Mouse (Mus musculus) megakaryocyte-erythroid progenitor cell, adult 5-6 weeks (primary cell): ENCODE results near the gene Abcg2. TPM values are rescaled to one million over a fixed set of nuclear protein-coding genes. Genes with fewer than 3 reads are reported as not detected.
"Not testable (repeated sequence)": the region's sequence is repeated elsewhere in the genome, so short reads cannot be mapped to it uniquely, and the experiment has no call there.

Experiments used
- ATAC-seq: replicated peaks from 2 replicates; pipeline ENCODE4 v1.8.0; 2016; ENCODE audit warnings: mild to moderate bottlenecking, inconsistent platforms; ENCODE audit not compliant: severe bottlenecking, poor library complexity, low FRiP score, low TSS enrichment
- total RNA-seq, 2 experiments: library from RNA; stranded (forward) in 1 of 2; stranded (reverse) in 1 of 2; fragments of 200-1000, 215-1000 nt in 1 of 2; fragments of >200 nt in 1 of 2; fragmentation: Nextera tagmentation in 1 of 2; gene quantifications; 2 replicates each; pipeline ENCODE4 v1.2.3; 2014 to 2017

The Abcg2 gene
- 32.4 and 51.5 TPM in 2 replicates for total RNA-seq (2014; fragmentation: Nextera tagmentation)
- total RNA-seq (2017): 131 and 183 TPM in 2 replicates

DNA sequence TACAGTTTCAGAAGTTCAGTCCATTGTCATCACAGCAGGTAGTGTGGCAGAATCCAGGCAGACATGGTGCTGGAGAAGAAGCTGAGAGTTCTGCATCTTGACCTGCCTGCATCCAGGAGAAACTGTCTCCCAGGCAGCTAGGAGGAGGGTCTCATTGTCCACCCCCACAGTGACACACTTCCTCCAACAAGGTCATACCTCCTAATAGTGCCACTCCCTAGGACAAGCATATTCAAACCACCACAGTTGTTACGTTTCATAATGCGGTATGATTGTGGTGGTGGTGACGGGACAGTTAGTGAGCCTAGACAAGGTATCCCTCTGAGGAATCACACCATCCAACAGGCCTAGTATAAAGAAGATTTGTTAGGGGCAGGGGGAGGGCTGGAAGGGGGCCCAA is at the start of gene Abcg2:
Gene Abcg2 (plus strand): TSS at position 301 of the 400 bp plus-strand sequence.
- ATAC-seq: not testable (repeated sequence)

DNA sequence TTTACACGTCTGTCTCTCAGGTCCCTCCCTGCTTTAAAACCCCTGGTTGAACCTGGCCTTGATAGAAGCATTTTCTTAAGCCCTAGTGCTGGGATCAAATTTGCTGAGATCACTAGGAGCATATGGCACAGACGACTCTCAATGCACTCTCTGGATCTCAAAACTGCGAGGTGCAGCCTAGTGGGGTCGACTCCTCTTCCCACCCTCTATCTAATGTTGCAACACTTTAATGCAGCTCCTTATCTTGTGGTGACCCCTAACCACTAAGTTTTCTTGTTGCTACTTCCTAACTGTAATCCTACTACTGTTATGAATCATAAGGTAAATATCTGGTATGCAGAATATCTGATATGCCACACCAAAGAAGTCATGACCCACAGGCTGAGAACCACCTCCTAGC is 44.1 kb upstream of the Abcg2 start:
- ATAC-seq: not testable (repeated sequence)

DNA sequence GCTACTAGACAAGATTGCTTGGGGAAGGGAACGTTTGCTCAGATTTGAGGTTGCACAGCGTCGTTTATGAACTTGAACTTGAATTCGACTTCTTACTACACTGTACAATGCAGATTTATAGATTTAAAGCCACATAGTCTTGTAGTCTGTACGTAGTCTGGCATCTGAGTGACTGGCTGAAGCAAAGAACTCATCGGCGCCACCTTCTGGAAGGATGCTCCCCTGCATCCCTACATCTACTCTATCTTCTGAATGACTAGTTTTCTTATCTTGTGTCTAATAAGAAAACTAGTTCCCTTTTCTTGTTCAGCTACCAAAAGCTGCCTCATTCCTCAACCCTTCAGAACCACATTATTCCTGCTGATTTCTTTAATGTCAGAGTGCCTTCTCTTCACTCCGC is 41.5 kb upstream of the Abcg2 start:
- peak; percentile 59; the same call in 1 of the 2 replicates for ATAC-seq

DNA sequence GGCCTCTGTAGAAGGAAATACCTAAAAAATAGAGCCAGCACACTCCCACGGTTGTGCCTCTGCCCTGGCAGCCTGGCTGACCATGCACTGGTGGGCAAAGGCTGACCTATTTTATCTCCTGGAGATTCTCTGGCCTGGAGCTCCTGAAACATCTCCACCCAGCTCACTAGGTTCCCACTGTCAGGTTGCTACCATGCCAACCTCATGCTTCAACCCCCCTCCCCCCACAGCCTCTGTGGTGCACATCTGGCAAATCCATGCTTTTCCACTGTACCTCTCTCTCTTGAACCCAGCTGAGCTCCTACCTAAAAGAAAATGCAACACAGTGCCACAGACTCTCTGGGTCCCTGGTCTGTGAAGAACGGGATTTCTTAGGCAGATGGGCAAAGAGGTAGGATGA is 39.4 kb upstream of the Abcg2 start:
- ATAC-seq: not testable (repeated sequence)

DNA sequence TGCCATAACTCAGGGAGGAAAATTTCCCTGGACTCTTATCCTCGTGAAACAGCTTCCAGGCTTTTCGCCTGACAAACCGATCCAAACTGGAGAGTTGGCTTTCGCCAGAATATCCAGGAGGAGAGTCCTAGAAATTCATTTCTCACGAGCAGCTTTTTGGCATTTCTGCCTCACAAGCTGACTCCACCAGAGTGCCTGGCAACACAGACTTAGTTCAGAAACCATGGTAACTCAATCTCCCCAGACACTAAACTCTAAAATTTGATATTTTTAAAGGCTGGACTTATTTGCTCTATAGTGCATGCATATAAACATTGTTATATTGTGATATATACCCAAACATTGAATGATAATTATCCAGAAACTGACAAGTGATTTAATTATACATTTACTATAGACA is 38.3 kb upstream of the Abcg2 start:
- not testable (repeated sequence) for ATAC-seq

DNA sequence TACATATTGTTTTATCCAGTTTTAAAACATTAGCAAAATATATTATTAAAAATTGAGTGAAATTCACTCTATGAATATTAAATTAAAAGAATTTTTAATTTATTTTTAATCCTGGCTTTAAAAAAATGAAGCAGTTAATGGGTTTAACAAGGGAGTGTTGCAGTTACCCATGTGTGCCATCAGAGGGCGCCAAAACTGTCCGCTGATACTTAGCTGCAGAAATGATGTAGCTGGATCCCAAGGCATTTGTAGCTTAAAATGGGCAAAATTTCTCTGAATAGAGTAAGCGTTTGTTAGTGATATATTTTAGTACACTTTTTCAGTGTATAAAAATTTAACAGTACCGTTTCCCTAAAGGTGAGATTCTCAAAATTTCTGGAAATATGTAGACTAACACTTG is 37.5 kb upstream of the Abcg2 start:
- no peak for ATAC-seq

DNA sequence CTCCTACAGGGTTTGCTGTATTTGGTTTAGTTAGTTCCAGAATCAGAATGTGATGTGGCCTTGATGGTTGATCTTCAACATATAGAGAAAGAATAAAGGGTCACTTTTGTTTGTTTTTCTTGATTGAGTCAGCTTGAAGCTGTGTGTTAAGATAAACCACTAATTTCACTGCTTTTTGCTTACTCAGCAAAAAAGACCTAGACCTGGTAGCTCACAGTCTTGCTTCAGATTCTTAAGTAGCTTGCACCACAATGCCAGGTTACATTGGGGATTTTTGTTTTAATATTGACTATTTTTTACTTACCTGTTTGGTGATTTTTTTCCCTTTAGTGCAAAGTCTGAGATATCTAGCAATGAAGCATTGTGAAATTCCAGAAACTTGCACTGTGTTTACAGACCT is 30.5 kb upstream of the Abcg2 start:
- ATAC-seq: not testable (repeated sequence)

DNA sequence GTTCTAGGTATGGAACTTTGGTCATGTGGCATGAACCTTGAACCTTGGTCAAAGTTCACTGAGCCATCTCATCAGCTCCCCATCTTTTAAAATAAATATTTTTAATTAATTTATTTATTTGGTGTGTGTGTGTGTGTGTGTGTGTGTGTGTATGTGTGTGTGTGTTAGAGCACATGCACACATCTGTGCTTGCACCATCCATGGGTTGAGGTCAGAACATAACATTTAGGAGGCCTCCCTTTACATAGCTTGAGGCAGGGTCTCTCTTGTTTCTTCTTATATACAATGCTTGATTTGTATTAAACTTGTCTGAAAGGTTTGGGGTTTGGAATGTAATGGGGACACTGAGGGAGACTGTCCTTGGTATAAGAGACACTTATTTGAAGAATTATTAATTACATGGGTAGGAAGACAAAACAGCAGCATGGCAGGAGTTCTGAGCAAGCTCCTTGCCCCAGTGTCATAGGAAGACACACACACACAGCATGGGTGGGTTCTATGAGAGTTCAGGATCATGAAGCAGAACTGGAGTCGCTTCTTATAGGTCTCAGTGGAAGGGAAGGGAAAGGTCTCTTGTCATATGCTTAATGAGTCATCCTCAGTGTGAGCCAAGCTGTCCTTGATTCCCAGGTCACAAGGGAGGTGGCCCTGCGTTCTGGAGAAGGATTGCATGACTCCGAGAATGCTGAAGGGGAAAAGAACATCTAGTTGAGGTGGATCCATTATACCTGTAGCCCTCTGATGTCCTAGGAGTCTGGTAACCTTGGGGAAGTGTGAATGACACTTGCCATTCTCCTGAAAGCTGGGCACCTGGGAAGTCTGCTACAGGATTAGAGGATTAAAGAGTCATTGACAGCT is 9.9 kb downstream of the Abcg2 start:
- ATAC-seq: not testable (repeated sequence)

DNA sequence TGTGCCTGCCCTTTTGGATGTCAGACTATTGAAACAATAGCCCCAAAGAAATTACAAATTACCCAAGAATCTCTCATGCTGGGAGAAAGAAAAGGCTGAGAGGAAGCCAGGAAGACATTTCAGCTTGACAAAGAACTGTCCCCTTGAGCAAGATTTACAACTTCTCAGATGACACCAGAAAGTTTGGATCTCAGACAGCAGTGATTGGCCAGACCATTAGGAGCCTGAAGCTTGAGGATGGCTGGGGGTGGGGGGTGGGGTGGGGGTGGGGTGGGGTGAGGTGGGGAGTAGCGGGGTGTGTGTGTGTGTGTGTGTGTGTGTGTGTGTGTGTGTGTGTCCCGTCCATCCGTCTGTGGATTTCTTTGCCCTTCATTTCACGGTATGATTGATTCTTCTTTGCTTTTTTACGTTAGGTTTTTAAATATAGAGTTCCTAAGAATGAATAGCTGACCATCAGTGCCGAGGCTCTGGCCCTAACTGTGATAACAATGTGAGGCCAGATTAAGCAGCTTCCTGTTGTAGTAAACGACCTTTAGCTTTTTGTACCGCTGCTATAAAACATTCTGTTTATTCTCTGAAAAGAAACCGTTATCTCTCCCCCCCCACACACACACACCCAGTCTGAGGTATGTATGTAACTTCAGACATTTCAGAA is 11.4 kb downstream of the Abcg2 start:
- ATAC-seq: not testable (repeated sequence)

DNA sequence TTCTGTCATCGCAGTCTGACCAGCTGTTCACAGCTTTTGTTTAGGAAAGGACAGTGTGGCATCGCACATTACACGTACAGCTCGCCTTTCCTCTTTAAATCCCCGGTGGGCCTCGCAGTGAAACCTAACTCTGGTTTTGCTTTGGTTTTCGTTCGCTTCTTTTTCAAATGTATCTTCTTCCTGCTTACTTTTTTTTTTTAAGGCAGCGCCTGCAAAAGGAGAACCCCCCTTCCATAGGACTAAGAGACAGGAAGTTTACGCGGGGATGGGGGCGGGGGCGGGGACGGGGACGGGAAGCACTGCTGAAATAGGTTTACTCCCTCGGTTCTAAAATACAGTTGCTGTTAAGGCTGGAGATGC is 12.0 kb downstream of the Abcg2 start:
- ATAC-seq: peak; percentile 66

DNA sequence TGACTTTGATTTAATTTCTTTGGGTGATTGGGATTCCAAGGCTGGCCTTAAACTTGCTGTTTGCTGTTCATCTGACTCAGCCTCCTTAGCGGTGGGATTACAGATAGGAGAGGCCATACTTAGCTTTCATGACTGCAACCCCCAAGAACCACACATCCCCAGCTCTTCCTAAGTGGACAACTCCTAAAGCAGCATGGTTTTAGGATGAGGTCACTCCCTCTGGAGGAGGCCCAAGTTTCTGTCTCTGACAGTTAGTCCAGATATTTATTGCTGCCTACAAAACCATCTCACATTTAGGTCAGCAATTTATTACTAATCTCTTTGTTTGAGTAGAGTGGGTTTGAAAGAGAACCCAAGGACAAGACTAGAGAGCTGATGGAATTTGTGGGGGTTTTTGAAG is 17.8 kb downstream of the Abcg2 start:
- not testable (repeated sequence) for ATAC-seq

DNA sequence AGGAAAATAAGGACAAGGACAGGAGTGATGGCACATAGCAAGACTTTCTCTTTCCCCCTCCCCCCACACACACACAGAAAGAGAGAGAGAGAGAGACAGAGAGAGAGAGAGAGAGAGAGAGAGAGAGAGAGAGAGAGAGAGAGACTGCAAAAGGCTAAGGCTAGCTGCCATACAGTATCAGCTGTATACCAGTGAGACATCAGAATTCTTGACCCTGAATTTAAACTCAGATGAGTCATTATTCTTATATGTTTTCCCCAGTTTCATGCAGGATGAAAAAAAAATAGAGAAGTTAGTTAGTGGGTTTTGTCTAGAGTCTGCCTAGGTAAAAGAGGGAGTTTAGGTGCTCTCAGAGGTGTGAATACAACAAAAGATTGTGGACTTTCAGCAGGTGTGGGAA is 18.7 kb downstream of the Abcg2 start:
- ATAC-seq: not testable (repeated sequence)

DNA sequence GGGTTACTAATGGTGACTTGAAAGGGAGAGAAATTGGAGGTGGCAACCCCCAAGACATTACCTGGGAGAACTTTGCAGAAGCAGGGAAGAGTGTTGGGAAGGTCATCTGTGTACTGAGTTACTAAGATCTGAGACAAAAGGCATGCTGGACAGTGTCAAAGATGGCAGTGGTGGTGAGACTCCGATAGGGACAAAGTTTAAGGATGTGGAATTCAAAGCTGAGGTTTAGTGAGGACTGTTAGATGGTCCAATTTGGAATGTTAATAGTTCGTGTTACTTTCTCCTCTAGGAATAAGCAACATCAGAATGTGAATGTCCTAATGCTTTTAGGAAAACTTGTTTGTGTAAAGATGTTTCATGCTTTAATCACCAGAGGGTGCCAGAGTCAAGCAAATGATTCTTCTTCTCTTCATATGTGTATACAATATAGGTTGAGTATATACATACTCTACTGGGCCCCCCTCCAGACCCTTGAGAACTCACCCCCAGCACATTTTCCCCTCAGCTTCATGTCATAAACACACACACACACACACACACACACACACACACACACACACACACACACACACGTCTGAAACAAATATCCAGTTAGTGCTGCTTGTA is 19.3 kb downstream of the Abcg2 start:
- peak; percentile 71 for ATAC-seq

DNA sequence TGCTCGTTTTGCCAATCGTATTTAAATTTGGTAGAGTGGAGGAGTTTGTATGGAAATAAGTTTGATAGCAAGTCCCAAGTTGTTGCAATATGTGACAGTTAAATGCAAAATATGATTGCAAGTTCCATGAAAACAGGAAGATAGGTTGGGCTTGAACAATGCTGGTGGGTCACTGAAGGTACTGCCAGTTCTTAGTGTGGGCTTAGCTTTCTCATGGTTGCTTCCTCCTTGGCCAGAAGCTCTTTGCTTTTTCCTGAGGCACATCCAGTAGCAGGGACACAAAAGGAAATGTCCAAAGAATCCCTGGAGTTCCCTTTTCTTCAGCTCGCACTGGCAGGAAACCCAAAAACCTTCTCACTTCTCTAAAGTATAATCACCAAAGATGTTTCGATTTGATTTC is 22.3 kb downstream of the Abcg2 start:
- ATAC-seq: no peak

DNA sequence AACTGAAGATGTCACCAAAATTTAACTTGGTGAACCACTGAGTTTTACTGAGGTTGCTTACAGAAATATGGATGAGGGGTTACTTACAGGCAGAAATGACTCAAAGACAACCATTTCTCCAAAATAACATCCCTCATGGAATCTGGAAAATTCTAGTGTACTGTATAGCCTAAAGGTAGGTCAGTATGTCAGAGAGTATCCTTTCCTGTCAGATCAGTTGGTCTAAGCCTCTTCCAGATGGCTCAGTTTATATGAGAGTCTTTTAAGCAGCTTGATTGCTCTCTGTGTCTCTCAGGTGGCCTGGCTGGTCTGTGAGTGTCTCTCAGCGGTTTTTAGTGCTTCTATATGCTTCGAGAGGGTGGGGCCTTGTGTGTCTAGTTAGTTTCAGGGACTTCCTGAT is 24.1 kb downstream of the Abcg2 start:
- no peak for ATAC-seq

DNA sequence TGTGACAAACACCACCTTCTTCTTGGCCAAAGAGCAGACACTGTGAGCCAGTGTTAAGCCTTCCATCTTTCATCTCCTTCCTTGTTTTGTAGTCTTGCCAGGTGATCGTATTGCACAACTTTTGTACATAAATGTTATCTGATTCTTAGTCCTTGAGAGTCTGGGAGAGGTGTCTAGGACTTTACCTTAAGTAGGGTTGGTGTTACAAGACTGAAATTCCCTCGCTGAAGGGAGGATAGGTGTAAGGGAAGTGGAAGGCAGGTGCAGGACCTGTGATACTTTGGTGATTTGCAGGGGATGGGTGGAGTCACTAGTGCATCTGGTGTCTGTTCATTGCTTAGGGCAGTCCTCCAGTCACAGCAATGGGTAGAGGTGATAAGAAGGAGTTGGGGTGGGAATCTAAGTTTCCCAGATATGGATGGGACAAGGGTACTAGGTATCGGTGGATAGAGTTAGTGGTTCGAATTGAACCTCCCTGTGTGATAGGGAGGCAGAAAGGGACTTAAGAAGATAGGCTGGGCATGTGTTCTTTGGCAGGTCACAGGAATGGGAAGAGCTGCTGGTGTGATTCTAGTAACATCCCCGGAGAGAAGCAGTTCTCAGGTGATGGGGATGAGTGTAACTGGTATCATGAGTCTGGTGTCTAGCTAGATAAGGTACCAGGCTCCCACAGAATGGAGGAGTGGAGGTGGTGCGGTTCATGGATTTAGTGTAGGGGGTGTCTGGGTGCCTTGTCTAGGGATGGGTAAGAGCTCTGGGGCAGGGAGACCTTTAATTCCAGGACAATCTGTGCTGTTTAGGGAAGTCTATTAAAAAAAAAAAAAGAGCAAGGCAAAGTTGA is 25.8 kb downstream of the Abcg2 start:
- ATAC-seq: peak; percentile 56

DNA sequence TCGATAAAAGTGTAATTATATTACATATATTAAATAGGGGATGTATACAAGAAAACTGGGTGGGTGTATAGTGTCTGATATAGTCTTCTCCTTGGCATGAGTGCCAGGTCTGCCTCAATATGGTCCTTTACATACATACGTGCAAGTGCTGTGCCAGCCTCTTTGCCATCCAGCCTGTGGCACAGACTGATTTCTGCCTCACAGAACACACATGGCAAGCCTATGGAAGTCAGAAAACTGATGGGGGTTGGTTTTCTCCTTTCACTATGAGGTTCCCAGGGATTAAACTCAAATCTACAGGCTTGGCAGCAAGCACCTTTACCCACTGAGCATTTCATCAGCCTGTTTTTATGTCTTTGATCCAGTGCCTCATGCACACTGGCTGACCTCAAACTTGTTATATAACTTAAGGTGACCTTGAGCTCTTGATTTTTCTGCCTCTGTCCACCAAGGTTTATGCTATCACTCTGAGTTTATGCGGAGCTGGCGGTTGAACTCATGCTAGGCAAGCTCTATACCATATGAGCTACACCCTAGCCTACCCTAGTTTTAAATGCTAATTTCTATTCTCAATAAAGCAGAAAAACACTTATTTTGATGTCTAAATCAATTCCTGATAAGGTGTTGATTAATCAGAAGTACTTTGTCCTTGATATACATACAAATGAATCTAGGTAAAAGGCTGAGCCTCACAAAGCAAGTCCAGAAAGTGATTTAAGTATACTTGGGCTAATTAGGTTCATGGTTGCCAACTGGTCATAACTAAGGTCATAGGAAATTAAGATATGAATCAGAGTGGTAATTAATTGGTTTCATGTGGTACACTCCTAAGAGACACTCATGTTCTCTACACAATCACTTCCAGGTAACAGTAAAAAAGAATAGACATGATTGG is 26.7 kb downstream of the Abcg2 start:
- peak; percentile 45 for ATAC-seq

DNA sequence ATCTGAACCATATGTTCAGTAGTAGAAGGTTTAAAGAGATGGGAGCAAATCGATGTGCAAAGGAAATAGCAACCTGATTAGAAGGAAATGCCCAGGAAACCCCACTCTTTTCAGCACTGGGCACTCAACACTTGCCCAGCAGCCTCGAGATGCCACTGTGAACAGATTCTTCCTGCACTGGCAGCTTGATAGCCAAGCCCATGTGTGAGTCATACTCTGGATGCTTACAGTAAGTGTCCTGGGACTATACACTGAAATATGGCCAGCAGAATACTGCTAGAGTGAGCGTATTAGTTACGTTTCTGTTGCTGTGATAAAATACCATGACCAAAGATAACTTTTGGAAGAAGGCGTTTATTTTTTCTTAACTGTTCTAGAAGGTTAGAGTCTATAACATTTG is 39.8 kb downstream of the Abcg2 start:
- no peak for ATAC-seq

DNA sequence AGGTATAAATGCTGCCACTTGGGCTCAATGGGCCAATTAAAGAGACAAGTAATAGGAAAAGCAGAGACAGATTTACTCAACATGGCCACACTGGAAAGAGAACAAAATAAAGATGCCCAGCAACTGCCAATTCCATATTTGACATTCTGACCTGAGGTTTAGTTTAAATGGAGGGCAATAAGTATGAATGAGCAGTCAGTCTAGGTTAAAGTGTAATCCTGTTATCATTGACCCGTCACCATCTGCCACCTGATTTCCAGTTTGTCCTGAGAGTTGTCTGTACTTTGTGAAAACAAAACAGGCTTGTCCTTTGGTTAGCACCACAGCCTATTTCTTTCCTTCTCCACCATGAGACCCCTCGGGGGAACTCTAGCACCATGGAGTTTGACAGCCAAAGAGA is 44.9 kb downstream of the Abcg2 start:
- ATAC-seq: no peak
